Mouse (Mus musculus) 3134 (cell line): Measurements from ENCODE around the gene Fkbp1a.
A peak's percentile ranks its signal among the peaks of the same experiment; 100 is the strongest.

Source experiments
- DNase-seq: peaks from one replicate; pipeline ENCODE4 v3.0.0-alpha.2; 2011; ENCODE audit warnings: low spot score; ENCODE audit not compliant: insufficient read length; ENCODE audit errors: extremely low read depth

The Fkbp1a gene

DNA sequence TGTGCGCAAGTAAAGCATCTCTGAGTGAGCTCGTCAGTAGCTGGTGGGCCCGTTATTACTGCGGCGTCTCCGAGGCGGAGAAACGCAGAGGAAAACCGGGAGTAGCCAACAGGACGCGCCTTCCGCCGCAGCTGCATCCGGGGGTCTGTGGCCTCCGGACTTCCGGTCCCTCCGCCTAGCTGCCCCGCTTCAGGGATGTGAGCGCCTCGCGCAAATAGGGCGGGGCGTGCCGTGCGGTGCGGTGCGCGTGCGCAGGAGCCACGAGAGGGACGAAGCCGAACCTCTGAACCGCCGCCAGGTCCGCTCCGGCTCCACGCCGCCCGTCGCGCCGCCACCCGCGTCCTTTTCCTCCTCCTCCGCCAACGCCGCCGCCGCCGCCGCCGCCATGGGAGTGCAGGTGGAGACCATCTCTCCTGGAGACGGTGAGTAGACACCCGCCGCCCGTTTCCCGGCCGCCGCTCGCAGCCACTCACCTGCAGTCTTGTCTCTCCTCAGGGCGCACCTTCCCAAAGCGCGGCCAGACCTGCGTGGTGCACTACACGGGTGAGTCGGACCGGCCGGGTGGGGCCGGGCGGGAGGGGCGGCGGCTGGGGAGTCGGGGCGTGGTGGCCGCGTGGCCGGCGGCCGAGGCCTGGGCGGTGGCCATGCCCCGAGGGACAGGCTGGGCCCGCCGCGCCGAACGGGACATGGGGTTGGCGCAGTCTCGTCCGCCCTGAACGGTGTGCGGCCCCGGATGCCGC is at the start of gene Fkbp1a:
TSS of gene Fkbp1a (plus strand) at position 161 of the 740 bp plus-strand sequence.
- DNase-seq, result peak; percentile 95

DNA sequence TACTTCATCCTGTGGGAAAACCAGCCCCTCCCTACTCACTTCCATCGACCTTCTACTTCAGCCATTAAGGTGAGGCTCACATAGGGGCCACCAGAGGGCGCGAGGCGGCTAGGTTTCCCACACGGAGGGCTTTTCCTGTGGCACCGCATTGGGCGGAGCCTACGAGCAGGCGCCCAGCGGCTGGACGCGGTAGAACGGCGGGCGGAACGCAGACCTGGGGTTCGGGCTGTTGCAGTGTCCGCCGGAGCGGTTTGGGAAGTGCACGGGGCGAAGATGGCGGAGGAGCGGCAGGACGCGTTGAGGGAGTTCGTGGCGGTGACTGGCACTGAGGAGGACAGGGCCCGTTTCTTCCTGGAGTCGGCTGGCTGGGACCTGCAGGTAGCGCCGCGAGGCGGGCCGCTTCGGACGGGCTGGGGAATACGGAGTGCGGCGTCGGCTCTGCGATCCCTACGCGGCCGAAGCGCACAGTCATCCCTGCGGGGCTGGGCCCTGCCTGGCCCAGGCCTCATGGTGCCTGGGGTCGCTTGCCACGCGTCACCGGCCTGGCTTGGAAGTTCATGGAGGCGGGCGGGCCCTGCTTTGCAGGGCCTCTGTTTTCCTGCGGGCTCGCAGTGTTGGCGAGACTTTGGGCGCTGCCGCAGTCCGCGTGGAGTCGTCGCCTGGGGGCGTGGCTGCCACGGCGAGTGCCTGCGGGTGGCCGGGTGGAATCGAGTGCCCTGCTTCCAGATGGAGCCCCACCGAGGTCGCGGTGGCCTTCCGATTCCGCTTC is 48.1 kb upstream of the Fkbp1a start, which contains the start of gene Nsfl1c:
TSS of gene Nsfl1c (plus strand) at position 148 of the 769 bp plus-strand sequence.
- DNase-seq, result peak; percentile 95

GRCm38 (mm10) chr2:151498358-151498757 is 43.9 kb upstream of the Fkbp1a start:
- no peak for DNase-seq

- DNase-seq, result no peak
Measured at GRCm38 (mm10) chr2:151500442-151501007, 41.8 kb upstream of the Fkbp1a start.

DNA sequence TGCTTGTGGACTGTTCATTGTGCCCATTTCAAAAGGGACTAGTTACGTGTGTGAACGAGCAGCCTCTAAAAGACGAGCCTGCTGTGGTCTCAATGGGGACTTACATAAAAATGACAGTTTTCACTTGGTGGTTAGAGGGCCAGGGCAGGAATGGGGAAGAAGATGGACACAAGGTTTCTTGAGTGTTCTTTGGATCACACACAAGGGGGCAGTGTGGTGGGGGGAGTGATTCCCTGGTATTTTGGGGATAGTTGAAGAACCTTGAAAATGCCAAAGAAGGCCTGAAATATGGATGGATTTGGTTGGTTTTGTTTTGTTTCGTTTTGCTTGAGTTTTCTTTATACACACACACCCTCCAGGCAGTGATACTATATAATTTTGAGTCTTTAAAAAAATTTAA is 38.1 kb upstream of the Fkbp1a start:
- no peak for DNase-seq

GRCm38 (mm10) chr2:151512199-151512598 is 30.1 kb upstream of the Fkbp1a start:
- no peak for DNase-seq

- no peak for DNase-seq
Measured at GRCm38 (mm10) chr2:151513525-151514285, 28.6 kb upstream of the Fkbp1a start.

DNA sequence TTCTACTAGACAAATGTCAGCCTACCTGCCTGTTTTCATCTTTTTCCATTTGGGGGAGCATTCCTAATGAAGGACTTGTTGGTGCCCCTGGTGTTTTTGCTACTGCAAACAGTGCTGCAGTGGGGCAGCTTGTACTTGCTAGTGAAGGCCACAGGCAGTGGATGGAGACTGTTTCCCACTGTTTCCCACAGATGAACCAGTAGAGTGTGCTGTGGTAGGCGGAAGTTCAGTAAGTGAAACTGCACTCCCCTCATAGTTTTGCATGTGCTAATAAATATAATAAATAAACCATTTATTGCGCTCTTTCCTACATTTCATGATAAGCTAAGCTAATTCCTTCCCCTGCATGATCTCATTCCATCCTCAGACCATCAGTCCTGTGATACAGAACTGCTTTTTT is 23.3 kb upstream of the Fkbp1a start:
- DNase-seq, result no peak

- DNase-seq, result peak; percentile 22
Measured at GRCm38 (mm10) chr2:151524324-151525041, 17.8 kb upstream of the Fkbp1a start.

DNA sequence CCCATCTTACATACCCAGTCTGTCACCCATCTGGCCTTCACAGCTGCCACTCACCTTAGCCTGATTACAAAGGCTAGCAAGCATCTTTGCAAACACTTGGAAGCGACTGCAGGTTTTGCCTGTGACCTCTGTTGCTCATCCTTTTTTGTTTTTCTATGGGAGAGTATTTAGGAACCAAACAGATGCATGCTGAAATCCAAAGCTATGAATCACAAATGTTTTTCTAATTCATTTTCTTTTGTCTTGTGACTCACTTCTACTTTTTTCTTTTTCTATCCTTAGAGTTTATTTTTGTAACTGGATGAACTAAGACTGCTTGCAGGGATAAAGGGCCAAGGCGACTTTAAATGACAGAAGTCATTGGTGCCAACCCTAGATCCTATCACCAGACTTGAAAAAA is 16.8 kb upstream of the Fkbp1a start:
- DNase-seq, result peak; percentile 30

DNA sequence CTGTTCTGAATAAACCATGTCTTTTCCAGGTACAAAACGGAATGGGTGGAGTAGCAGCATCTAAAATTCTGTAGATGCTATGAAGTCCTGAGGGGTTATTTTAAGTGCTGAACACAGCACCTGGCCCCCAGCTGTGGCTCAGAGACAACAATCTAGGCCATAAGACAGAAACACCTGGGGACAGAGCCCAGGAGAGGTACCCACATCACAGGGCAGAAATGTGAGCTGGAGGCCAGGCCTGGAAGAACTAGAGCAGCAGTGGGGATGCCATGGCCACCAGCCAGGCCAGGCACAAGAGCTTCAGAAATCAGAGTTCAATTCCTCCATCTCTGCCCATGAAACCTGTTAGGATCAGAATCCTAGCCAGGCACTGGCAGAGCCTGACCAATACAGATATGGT is 14.2 kb upstream of the Fkbp1a start:
- DNase-seq, result no peak

- no peak for DNase-seq
Measured at GRCm38 (mm10) chr2:151529169-151529568, 13.1 kb upstream of the Fkbp1a start.

DNA sequence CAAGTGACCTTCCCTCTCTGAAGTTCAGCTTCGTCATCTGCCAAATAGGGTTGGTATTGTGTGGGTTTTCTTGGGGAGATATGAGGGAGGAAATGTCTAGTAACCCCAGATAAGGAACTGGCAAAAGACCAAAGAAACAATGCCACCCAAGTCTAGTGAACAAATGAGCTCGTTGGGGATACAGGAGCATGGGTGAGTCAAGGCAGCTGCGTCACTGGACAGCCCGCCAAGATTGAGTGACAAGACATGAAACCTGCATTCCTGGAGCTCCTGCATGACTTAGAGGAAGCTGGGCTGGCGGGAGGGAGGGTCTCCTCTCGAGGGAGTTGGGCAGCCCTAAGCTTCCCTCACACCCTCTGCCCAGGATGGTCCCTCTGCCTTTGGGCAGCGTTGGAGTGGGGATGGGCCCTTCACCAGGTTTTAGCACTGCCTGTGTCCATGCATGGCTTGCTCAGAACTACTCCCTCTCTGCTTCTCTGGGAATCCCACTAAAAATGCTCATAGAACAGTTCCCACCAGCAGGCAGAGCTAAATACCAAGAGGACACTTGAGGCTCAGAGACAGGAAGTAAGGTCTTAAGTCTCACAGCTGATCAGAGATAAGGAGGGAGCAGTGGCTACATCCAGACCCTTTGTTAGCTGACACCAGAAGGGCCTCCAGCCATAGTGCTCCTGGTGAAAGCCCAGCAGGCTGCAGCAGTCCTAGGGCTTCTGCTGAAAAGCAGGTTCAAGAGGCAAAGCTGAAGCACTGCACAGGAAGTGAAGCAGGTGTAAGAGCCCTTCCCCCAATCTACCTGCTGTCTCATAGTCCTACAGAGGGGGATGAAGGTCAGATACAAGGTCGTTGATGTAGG is 11.7 kb upstream of the Fkbp1a start:
- DNase-seq, result peak; percentile 52

GRCm38 (mm10) chr2:151533632-151534031 is 8.7 kb upstream of the Fkbp1a start:
- DNase-seq, result no peak

DNA sequence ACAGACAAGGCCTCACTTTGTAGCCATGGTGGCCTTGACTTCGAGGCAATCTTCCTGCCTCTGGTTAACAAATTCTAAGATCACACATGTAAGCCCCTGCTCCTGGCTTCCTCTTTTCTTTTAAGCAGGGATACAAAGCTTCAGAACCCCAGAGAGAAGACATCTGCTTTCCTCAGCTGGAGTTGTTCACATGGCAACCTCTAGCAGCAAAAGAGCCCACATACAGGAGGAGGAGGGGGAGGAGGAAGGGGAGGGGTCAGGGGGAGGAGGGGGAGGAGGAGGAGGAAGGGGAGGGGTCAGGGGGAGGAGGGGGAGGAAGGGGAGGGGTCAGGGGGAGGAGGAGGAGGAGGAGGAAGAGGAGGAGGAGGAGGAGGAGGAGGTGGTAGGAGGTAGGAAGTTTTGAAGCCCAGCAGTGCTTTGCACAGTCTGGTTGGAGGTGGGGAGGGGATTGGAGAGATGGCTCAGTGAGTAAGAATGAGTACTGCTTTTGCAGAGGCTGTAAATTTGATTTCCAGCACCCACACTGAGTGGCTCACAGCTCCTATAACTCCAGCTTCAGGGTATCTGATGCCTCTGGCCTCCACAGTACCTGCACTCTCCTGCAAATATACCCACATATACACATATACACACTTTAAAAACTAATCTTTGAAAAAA is 6.2 kb upstream of the Fkbp1a start:
- DNase-seq, result peak; percentile 49

GRCm38 (mm10) chr2:151536618-151536974 is 5.7 kb upstream of the Fkbp1a start:
- DNase-seq, result peak; percentile 68

GRCm38 (mm10) chr2:151538646-151539045 is 3.6 kb upstream of the Fkbp1a start:
- no peak for DNase-seq

DNA sequence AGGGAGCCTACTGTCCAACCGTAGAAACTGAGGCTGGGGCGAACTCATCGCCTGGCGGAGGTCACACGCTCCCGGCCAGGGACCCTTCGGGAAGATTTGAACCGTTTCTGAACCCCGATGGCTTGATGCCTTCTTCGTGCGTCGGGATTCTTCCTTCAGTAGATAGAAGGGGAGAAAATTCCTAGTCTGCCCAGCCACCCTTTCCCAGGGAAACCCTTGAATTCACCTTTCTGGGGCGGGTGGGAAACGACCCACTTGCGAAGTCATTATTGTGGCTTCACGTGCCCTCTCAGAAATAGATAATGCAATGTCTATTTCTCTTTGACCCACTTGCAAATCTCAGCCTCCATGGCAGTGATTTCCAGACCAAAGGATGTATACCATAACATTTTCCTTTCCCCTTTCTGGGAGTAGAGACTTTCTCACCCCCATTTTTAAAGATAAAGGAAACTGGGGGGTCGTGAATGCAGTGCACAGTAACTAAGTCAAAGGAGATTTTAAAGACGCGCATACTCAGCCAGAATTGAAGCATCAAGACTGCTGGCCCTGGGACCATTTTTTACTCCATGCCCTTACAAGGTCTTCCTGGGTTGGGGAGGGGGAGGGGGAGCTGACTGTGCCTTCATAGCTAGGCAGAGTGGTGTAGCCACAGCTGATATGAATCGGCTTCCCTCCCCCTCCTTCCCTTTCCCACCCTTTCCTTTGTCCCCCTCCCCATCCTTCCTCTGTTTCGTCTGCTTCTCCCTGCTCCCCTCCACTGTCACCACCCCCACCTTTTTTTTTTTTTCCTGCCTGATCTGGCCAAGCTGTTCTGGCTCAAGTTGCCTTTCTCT is 996 bp downstream of the Fkbp1a start:
- peak; percentile 34 for DNase-seq
